Mouse (Mus musculus): ENCODE data around the gene Tbx18.

Gene Tbx18

GRCm38 (mm10) chr9:87708151-87708550 is 22.9 kb downstream of the Tbx18 start:
- DNase-seq = peak; percentile 46

- no peak for DNase-seq
Measured at GRCm38 (mm10) chr9:87702267-87702666, 28.8 kb downstream of the Tbx18 start.

GRCm38 (mm10) chr9:87686981-87687380 is 44.1 kb downstream of the Tbx18 start:
- no peak for DNase-seq

- no peak for DNase-seq
Measured at GRCm38 (mm10) chr9:87682247-87682646, 48.8 kb downstream of the Tbx18 start.
